Mouse (Mus musculus) cerebral cortex, adult 2 months (tissue): ENCODE measurements around the gene Polr3h.

Source experiments
- WGBS: fragments of 180-500 bp; shearing (Covaris S2); methylation state at CpG from one replicate; pipeline ENCODE4 v1.1.7; 2018; 5-methylcytosine and 5-hydroxymethylcytosine counted together

Polr3h gene

DNA sequence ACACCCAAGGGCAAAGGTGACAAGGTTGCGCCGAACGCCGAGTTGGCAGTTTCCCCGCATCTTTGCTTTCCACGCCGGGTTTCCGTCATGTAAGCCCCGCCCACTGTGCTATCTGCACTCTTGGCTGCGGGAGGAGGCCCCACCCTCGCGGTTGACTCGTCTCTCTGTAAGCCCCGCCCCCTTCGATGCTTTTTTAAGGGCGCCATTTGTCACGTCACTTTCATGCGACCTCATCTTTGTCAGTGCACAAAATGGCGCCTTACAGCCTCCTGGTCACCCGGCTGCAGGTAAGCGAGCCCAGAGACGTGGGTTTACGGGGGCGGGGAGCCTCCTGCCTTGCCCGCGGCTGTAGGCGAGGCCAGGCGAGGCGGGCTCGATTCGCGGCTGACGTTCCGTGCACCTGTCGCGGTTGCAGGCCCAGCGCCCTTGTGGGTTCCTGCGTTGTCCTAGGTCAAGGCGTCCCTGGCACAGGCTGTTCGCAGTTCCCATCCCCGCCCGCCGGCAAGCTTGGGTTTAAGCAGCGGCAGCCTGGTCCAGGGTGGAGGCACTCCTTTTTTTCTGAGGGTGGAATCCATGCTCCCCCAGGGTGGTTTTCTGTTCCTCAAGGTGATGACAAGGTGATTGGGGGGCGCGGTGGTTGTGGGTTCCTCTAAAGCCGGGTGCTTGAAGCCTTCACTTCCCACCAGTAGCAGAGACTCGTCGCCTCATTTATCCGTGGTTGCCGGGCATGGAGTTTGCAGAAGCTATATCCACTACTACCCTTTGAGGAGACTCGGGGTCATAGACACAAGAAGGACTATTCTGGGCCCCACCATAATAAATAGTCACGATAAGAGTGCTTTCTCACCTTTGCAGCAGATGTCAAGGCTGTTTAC is 53.5 kb downstream of the Polr3h start, which contains the start of gene Aco2:
TSS of gene Aco2 (plus strand) at position 48 of the 875 bp plus-strand sequence.
- WGBS: under 1% methylated on average over 53 of the region's 53 CpGs

DNA sequence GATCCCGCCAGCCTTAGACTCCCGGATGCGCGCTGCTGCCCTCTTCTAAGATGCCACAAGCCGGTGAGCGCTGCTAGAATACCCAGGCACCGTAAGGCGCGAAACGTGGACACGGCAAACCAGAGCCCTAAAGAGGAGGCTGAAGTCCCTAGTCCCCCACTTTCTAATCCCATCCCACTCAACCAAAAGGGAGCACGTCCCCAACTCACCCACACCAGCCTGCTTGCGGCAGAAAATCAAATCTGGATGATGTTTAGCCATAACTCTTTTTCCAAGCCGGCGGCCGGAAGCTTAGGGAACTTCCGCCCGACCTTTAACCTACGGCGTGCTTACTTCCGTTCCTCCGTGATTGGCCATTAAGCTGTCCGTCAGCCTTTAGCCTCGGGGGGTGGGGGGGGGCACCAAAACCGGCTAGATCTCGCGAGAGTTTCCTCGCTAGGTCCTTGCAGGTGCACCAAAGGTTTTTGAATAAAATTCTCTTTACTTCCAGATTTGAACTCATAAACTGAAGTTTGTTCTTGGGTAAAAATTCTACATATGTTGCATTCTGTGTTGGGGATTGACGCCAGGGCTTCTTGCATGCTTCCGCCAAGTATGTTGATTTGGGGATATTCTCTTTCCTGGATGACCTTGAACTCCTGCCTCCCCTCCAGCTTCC is 54.3 kb downstream of the Polr3h start, which contains the start of gene Phf5a:
TSS of gene Phf5a (minus strand) at position 308 of the 658 bp plus-strand sequence.
- under 1% methylated on average over 30 of the region's 30 CpGs for WGBS

DNA sequence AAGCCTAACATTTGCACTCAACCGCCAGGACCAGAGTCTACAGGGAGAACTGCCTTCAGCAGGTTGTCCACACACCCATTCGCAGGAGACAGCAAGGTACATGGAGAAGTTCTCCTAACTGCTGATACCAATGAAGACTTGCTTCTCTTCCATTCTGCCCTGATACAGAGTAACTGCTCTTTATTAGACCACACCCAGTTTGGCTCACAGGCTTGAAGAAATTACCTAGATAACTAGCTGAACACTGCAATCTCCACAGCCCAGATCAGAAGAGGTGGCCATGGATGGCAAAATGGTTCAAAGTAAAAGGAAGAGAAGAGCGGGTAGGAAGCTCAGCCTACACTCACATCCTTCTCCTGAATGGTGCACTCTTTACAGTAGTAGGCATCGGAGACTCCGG is 56.1 kb downstream of the Polr3h start:
- WGBS: 98% methylated on average over 5 of the region's 5 CpGs

DNA sequence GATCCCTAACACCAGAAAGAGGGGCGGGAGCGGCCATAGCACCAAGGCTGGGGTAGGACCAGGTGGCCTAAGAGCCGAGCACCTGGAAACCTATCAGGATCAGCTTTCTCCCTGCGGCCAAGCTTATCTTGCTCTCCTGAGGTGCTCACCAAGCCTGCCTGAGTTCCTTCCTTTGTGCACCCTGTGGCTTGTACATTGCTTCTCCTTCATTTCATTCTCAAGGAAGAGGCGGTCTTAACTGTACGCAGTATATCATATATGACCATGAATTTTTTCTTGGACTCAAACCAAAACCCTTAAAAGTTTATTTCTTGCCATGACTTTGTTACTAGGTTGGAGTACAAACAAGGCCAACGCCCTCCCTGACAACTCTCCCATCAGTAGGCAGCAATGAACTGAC is 61.8 kb downstream of the Polr3h start:
- WGBS: 94% methylated on average over 7 of the region's 7 CpGs

DNA sequence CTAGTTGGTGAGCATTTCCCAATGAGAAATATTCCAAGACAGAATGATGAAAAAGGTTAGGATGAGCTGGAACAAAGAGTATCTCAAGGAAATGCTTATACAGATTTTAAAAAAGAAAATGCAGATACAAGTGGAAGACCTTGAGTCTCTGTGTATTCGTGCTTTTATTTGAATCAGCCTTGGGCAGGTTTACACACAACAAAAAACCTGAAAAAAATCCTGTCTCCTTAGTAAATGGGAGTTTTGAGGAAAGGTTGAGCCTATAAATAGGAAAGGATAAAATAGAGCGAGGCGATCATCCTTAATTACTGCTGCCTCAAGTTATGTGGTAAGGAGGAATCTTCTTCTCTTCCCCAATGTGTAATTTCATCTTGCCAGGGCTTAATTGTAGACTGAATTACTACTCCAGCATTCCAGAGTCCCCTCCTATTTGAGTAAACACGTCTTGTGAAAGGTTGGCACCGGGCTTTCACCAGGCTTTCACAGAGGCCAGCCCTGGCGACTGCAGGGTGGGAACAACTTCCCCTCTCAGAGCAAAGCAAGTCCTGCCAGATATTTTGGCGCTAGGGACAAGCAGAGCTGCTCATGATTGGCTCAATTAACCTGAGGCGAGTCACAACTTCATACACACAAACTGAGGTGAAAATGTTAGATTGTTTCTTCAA is 65.4 kb downstream of the Polr3h start:
- 13% methylated on average over 8 of the region's 8 CpGs for WGBS

DNA sequence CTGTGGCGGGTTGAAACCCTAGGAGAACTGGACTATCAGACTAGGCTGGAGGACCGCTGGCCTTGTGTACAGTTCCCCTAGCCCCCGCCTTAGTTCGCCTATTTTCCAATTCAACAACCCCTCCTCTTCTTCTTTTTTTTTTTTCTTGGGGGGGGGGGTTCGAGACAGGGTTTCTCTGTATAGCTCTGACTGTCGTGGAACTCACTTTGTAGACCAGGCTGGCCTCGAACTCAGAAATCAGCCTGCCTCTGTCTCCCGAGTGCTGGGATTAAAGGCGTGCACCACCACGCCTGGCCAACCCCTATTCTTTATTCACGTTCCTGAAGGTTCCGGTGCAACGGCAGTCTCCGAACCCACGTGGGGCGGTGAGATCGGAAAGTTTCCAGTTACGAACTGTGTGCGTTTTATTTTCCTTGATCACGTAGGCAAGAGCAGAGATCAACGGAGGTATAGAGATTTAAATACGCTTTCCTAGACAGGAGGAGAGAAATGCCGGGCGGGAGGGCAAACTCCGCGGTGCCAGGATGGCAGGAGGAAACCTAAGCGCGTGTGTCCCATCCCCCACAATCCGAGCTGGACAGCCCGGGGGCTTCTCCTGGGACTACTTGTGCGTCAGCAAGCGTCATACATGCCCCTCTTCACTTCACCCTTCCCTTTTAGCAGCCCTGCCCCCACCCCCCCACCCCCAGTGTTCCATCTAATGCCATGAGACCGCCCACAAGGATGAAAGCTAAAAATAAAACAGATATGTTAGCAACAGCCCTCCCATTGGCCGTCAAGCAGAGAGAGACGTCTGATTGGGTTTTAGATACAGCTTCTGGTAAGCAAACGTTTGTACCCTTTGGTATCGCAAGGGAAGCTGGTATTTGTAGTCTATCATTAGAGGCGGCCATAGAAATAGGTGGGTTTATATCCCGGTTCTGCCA is 66.4 kb downstream of the Polr3h start:
- WGBS: under 1% methylated on average over 39 of the region's 39 CpGs

DNA sequence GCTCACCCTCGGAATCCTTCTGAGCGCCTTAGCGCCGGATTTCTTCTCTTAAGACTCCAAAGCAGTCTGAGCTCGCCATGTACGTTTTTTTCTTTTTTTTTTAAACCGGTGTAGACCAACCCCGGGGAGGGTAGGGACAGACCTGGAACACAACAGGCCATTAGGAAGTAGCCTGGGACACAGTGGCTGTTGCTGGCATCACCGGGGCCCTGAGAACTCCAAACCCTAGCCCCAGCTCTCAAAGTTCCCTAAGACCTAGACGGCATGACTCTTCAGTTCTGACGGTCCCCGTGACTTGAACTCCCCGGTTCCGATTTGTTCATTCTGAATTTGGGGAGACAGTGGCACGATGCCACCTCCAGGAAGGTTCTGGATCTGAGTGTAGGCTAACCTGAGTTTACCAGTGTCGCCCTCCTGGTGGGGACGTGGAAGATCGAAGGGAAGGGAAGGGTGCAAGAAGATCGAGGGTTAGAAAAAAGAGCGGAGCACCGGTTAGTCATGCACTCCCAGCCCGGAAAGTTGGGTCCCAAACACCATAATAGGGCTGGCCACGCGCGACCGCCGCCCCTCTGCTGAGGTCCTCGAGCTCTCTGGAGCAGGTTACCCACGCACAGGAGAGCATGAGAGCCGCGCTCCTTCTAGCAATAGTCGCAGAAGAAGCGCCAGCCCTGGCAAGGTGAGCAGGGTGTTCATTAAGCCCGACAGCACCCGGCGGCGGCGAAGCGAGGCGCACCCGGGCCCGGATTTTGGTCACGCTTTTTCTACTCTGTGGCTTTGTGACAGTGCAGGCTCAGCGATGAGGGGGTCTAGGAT is 67.3 kb downstream of the Polr3h start, which contains the start of gene Tob2:
TSS of gene Tob2 (minus strand) at position 280 of the 813 bp plus-strand sequence.
- WGBS: under 1% methylated on average over 44 of the region's 44 CpGs

DNA sequence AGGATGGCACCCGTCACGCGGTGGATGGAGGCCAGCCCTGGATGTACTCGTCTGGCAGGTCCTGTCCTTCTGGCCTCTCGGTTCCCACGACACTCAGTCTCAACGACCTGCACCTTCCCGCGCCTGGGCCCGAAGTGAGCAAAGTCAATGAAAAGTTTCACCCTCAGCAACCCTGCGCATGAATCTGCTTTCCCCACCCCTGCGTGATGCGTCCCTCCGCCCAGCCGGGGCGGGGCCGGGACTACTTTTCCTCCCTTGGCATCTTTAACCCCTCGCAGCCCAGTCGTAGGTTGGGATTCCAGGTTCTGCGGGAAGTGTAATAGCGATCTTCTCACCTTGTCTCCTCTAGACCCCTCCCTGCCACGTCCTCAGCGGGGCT is 67.9 kb downstream of the Polr3h start:
- under 1% methylated on average over 23 of the region's 23 CpGs for WGBS

DNA sequence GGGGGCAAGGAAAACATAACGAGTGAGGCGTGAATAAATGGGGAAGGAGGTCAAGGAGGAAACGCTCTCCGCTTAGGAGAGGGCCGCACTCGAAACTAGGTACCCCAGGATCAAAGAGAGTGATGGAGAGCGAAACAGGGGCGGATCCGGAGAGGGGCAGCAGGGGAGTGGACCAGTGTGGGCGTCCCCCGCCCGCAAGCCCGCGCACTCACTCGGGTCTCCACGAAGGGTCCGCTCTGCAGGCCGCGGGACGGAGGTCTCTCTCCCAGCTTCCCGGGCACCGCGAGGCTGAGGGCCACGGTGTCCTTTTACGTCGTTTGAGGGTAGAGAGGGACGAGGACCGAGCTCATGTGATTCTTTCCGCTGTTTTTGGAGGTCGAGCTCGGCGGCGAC is 68.3 kb downstream of the Polr3h start:
- WGBS: under 1% methylated on average over 33 of the region's 33 CpGs

DNA sequence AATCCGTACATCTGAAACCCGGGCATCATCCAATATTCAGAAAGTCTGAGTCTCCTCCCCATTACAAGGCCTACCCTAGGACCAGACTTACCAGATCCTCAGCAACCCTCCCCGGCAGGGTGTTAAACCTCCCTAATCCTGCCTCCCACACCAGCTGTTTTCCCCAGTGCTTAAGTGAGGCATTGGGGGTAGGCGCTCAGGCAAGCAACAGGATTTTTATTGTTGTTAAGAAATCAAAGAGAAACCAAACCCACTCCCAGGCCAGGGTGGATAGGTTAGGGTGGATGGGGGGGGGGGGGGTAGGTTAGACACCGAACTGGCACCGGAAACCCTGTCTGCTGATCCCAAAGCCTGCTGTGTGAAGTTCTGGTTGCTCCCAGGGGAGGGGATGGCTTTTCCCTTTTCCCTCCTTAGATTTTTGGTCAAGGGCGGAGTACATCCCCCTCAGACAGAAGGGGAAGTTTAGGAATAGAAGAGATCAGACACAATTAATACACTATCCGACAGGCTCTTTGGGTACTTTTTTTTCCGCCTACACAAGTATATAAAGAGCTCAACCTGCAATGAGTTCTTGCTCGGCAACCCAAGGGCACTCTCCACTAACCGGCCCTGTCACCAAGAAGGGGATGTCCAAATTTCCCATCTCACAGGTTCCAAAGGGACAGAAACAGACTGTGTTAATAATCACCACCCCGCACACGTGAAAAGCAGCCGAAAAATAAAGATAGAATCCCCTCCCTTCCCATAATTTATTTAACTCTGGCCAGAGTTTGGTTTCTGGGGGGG is 68.9 kb downstream of the Polr3h start:
- 0% methylated on average over 14 of the region's 14 CpGs for WGBS

DNA sequence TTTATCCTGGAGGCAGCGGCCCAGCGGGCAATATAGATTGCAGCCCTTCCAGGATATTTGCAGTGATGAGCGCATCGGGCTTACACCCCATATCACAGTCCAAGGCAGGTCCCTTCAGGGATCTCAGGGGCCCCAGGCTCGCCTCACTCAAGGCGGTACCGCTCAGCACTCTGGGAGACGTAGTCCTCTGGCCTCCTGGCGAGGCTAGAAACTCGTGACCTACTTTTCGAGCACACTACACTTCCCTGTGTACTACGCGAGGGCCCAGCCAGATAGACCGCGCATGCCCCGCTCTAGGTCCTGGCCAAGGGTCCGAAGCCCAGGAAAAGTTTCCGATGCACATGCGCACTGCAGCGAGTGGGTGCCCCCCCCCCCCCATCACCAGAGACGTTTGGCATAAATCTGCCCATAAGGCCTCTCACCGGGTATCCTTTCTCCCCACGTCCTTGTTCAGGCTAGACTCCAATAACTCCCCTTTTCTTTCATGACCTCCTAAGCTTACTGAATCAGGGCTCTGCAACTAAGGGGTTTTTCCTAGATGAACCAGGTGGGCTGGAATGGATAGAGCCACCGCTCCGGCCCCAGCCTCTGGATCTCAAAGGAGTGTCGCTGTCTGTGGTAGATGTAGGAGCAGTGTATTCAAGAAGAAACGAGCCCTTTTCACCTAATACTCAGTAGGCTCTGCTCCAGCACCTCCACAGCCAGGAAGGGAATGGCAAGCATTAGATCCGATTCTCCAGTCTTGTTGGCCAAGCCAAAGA is 69.8 kb downstream of the Polr3h start:
- under 1% methylated on average over 28 of the region's 28 CpGs for WGBS

DNA sequence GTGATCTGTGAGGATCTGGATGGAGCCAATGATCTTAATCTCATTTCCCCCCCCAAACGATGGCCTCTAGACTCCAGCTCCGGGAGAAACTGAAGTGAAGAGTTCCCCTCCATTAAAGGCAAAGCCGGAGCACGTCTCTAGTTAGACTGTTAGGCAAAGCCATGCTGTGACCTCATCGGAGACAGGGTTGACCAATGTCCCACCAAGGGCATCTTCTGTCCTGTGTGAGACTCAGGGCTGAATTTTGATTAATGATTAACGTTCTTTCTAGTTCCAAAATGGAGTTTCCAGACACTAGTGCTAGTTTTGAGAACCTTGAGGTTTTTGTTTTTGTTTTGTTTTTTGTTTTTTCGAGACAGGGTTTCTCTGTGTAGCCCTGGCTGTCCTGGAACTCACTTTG is 73.0 kb downstream of the Polr3h start:
- 75% methylated on average over 7 of the region's 7 CpGs for WGBS

DNA sequence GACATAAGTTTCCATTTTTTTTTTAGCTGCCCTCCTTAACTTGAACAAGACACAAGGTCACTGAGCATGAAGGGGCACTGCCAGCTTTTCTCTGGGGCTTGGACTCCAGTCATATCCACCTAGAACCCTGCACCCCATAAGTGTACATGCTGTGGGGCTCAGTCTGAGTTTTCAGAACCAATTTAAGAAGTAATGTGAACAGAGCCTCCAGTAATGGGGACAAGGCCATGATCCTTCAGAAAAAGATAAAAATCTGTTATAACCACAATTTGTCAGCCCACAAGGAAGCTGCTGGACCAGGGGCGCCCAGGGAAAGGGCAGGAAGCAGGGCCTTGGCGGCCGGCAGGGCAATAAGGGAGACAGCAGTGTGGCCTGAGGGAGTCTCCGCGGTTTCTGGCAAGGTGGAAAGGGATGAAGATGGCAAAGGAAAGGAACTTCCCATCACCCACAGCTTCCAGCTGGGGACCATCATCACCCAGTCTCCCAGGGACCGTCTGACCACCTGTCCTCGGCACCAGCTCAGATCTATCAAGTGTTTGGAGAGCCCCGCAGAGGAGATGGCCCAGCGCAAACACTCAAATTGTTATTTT is 73.5 kb downstream of the Polr3h start:
- 79% methylated on average over 9 of the region's 9 CpGs for WGBS

DNA sequence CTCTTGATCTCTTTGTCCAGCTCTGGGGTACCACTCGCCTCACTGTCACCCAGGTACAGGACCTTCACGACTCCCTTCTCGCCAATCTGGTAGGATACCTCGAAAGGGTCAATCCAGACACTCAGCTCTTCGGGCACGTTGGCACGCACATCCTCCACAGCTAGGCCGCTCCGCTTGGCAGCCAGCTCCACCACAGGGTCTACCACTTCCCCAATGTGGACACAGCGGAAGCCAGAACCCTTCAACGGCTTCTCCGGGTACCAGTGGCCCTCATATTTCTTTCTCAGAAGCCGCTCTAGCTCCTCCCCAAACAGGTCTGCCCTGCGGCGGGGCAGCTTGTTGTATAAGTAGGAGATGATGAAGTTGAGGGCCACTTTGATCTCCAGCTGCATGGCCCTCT is 74.7 kb downstream of the Polr3h start:
- WGBS: 89% methylated on average over 15 of the region's 15 CpGs

DNA sequence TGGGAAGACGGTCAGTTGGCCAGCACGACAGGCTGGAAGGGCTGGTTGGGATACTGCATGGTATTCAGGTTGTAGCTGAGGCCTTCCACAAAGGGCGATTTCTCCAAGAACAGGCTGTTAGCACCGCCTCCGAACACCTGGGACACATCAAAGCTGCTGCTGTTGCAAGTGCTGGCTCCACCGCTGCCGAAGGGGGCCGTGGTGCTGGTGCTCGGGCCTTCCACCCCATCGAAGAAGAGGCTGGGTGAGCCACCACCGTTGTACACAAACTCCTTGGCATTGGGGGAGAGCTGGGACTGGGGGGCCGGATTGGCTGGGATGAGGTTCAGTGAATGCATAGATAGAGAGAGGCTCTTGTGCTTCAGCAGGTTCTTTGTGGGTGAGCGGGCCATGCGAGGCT is 75.3 kb downstream of the Polr3h start:
- 53% methylated on average over 14 of the region's 14 CpGs for WGBS

DNA sequence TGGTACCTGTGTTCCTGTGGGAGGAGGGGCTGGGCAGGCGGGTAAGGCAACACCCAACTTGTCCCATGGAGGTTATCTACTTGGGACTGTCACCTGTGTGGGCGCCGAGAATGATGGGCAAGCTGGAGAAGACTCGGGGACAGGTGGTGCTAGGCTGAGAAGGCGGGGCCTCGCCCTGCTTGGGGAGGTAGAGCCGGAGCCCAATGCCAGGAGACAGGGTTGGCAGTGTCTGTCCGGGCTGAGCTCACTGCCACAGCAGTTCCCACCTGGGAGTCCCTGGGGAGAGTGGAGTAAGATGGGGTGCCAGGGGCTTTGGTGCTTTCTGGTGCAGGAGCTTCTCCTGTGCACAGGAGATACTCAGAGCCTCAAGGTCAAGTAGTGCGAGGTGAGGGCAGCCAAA is 76.9 kb downstream of the Polr3h start:
- 69% methylated on average over 9 of the region's 9 CpGs for WGBS

DNA sequence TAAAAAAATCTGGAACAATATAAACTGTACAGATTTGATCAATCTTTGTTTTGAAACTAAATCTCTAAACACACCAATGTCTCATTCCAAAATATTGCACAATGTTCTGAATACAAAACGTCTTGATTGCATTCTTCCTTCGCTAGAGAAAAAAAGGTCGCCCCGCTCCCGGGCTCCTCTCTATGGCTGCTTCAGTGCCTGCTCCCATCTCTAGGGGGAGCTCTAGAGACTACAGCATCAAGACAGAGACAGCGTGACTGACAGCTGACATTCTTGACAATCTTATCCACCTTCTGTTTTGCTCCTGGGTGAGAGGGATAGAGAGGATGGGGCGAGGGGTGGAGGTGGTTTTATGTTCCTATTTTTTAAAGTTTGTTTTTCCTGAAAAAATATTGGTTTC is 77.7 kb downstream of the Polr3h start:
- 19% methylated on average over 7 of the region's 7 CpGs for WGBS

DNA sequence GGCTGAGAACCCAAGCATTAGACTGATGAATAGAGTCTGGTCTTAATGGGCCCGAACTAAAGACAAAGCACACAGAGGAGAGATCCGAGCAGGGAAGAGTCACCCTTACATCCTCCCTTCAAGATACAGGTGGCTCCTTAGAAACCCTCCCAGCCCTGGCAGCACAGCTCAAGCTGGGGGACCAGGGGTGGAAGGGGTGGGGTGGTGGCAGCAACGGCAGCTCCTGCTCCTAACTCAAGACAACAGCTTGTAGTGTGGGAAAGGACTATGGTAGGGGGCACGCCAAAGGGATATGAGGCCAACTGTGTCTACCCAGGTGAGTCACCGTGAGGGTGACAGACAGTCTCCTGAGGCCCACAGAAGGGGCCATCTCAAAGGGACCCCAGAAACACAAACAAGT is 78.2 kb downstream of the Polr3h start:
- 66% methylated on average over 5 of the region's 5 CpGs for WGBS

DNA sequence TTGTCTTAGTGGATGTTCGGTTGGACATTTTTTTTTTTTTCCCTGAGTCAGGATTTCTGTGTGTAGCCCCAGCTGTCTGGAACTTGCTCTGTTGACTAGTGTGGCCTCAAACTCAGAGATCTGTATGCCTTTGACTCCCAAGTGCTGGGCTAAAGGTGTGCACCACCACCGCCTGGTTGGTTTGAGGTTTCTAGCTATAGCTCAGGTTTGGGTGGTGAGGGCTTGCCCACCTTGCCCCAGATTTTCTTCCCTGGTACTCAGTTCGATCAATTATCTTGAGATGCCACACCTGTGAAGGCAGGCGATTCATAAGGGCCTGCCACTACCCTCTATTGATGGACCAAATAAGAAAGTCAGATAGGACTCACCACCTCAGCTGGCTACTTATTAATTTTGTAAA is 78.9 kb downstream of the Polr3h start:
- 85% methylated on average over 4 of the region's 4 CpGs for WGBS
